Mouse (Mus musculus): ENCODE results near the gene Tdrd1.

Gene Tdrd1

DNA sequence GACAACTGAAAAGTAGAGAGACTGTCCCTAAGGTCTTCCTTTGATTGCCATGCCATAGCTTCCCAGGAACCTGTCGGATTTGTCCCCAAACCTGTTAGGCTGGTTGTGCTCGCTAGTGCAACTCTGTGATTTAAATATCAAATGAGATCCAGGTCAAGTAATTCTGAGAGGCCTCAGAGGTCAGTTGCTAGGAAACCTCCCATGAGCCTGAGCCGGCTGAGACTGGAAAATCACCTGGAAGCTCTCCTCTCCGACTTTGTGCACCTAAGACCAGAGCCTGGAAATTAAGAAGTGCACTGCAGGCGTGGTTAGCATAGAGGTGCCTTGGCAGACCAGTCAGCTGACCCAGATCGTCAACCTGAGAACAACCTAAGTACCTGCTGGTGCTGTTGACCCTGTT lies 89.1 kb downstream of the Tdrd1 start:
- DNase-seq: no peak
